In the genomic region with DNA sequence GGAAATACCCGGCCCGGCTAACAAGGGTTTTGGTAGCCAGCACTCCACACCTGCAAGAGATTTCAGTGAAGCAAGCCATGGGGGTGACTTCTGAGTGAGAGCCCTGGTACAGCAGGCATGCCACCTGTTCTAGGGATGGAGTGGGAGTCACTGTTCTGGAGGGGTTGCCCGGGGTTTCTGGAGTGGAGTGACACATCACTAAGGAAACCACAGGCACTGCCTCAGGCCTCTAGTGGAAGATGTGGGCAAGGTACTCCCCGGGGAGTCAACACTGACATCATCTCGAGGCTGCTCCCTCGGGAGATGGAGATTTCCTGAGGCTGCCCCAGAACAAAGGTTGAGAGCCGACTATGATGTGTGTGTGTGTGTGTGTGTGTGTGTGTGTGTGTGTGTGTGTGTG, we compare ENCODE assay signal across 9 mouse cellular contexts. TPM values are rescaled to one million over a fixed set of nuclear protein-coding genes. Genes with fewer than 3 reads are reported as not detected.
DNase-seq lines count a peak whose midpoint lies in the region; ATAC-seq and TF ChIP-seq lines count a peak whose summit lies in the region.
"Had no signal": no experiment of that assay in that cellular context is flagged by ENCODE, and none has a peak within 500 bp of the region (broad histone marks: within the 10 kb centered on the region; RNA-seq: fewer than 3 reads in every experiment).

No protein-coding gene starts in this region.

- DNase-seq in liver, postnatal 0 days = peak; percentile 21
- no peak for DNase-seq in liver, embryonic 11.5 days (ENCODE audit: low spot score)
- DNase-seq in frontal cortex, postnatal 36 days (ENCODE audit: low spot score in 2 of 2) = peak; percentile 58 to 63
- no peak for DNase-seq in midbrain, embryonic 10.5 days (ENCODE audit: low spot score)
- peak; percentile 48 for DNase-seq in stomach, postnatal 0 days (ENCODE audit: low spot score)
- DNase-seq in spleen, adult 12 weeks (ENCODE audit: low spot score) = no peak

- H3K9ac ChIP-seq in liver, postnatal 0 days (replicated peaks) = no peak overlapping the region
- no peak overlapping the region for H3K9ac ChIP-seq in liver, embryonic 11.5 days (ENCODE audit: low read depth, low read length)
- no peak overlapping the region for H3K9ac ChIP-seq in stomach, postnatal 0 days (ENCODE audit: low read length)

- 28% methylated on average over 7 of the region's 7 CpGs for WGBS in liver, postnatal 0 days (ENCODE audit: insufficient replicate concordance)
- 38% methylated on average over 7 of the region's 7 CpGs for WGBS in liver, embryonic 11.5 days
- 45% methylated on average over 7 of the region's 7 CpGs for WGBS in midbrain, embryonic 10.5 days
- WGBS in stomach, postnatal 0 days = 28% methylated on average over 7 of the region's 7 CpGs

- ATAC-seq in liver, postnatal 0 days = no peak
- ATAC-seq in liver, embryonic 11.5 days (replicated peaks; ENCODE audit: low FRiP score) = no peak
- peak; percentile 61 for ATAC-seq in stomach, postnatal 0 days (ENCODE audit: low FRiP score, low TSS enrichment)
- no peak for ATAC-seq in cerebellum, adult (ENCODE audit: insufficient number of reproducible peaks, low FRiP score, low TSS enrichment)
- ATAC-seq in erythroid progenitor cell, adult 5-6 weeks (replicated peaks; ENCODE audit: low FRiP score, poor library complexity, severe bottlenecking) = no peak

- no peaks in the 10 kb centered on the region for H3K4me1 ChIP-seq in liver, postnatal 0 days (ENCODE audit: insufficient read depth)
- H3K4me1 ChIP-seq in liver, embryonic 11.5 days (replicated peaks; ENCODE audit: control insufficient read depth, insufficient read depth, low read length) = no peaks in the 10 kb centered on the region
- peaks cover 49% of the 10 kb centered on the region for H3K4me1 ChIP-seq in midbrain, embryonic 10.5 days
- no peaks in the 10 kb centered on the region for H3K4me1 ChIP-seq in stomach, postnatal 0 days (replicated peaks; ENCODE audit: control insufficient read depth, insufficient read depth)

- no peak overlapping the region for H3K27ac ChIP-seq in liver, postnatal 0 days (ENCODE audit: low read depth)
- H3K27ac ChIP-seq in liver, embryonic 11.5 days (ENCODE audit: low read depth, low read length) = no peak overlapping the region
- H3K27ac ChIP-seq in midbrain, embryonic 10.5 days (replicated peaks) = no peak overlapping the region
- no peak overlapping the region for H3K27ac ChIP-seq in stomach, postnatal 0 days (replicated peaks)

- no peak overlapping the region for H3K4me3 ChIP-seq in liver, postnatal 0 days (ENCODE audit: low read depth, low read length)
- H3K4me3 ChIP-seq in liver, embryonic 11.5 days (ENCODE audit: low read depth, low read length) = no peak overlapping the region
- peak overlapping the region; percentile 67; the same call in 1 of the 2 replicates for H3K4me3 ChIP-seq in midbrain, embryonic 10.5 days
- H3K4me3 ChIP-seq in stomach, postnatal 0 days (ENCODE audit: low read depth, low read length) = no peak overlapping the region

- H3K36me3 ChIP-seq in liver, postnatal 0 days (replicated peaks; ENCODE audit: insufficient read depth, low read length) = no peaks in the 10 kb centered on the region
- no peaks in the 10 kb centered on the region for H3K36me3 ChIP-seq in liver, embryonic 11.5 days (ENCODE audit: control insufficient read depth, insufficient read depth, low read length)
- no peaks in the 10 kb centered on the region for H3K36me3 ChIP-seq in midbrain, embryonic 10.5 days
- H3K36me3 ChIP-seq in stomach, postnatal 0 days (ENCODE audit: control insufficient read depth, insufficient read depth, low read length) = no peaks in the 10 kb centered on the region

- no peak overlapping the region for H3K4me2 ChIP-seq in liver, postnatal 0 days (ENCODE audit: low read depth, low read length)
- no peak overlapping the region for H3K4me2 ChIP-seq in liver, embryonic 11.5 days
- no peak overlapping the region for H3K4me2 ChIP-seq in stomach, postnatal 0 days (replicated peaks; ENCODE audit: low read depth)

- TF ChIP-seq EP300 in liver, postnatal 0 days (IDR thresholded peaks at IDR 0.05; ENCODE audit: low read depth) = no peak
- no peak for TF ChIP-seq EP300 in stomach, postnatal 0 days (optimal IDR thresholded peaks at IDR 0.05)

- H3K27me3 ChIP-seq in liver, postnatal 0 days (ENCODE audit: insufficient read depth, low read length) = peaks cover 72% of the 10 kb centered on the region
- H3K27me3 ChIP-seq in liver, embryonic 11.5 days (replicated peaks; ENCODE audit: control insufficient read depth, insufficient read depth, low read length) = peaks cover 77% of the 10 kb centered on the region
- H3K27me3 ChIP-seq in midbrain, embryonic 10.5 days (ENCODE audit: low read depth, poor library complexity, severe bottlenecking) = peaks cover 84% of the 10 kb centered on the region
- peaks cover 9% of the 10 kb centered on the region; the same call in 1 of the 2 replicates for H3K27me3 ChIP-seq in stomach, postnatal 0 days (ENCODE audit: control insufficient read depth, insufficient read depth, low read length)

- no peaks in the 10 kb centered on the region for H3K9me3 ChIP-seq in liver, postnatal 0 days (ENCODE audit: low read length)
- H3K9me3 ChIP-seq in liver, embryonic 11.5 days (ENCODE audit: control insufficient read depth, low read length) = no peaks in the 10 kb centered on the region
- H3K9me3 ChIP-seq in midbrain, embryonic 10.5 days (replicated peaks) = no peaks in the 10 kb centered on the region
- H3K9me3 ChIP-seq in stomach, postnatal 0 days (ENCODE audit: control insufficient read depth, low read length) = no peaks in the 10 kb centered on the region

- no peak for TF ChIP-seq CTCF in liver, postnatal 0 days (IDR thresholded peaks at IDR 0.05; ENCODE audit: low read depth)
- no peak for TF ChIP-seq CTCF in stomach, postnatal 0 days (IDR thresholded peaks at IDR 0.05; ENCODE audit: low read depth)

RNA-seq across cellular contexts. Expression of a gene that starts 3.4 kb away (rescaled TPM):
- not detected in 2 replicates for polyA plus RNA-seq in liver, postnatal 0 days (2015; fragmentation: Nextera tagmentation; extraction: Ambion mirVana)
- not detected in 2 replicates for polyA plus RNA-seq in liver, embryonic 11.5 days (2014; fragmentation: Nextera tagmentation; extraction: Ambion mirVana)
- polyA plus RNA-seq in midbrain, embryonic 10.5 days (2016; fragmentation: Nextera tagmentation; extraction: Ambion mirVana) = 7.3 and 11.2 TPM in 2 replicates
- 0.92 and 0.95 TPM in 2 replicates for polyA plus RNA-seq in stomach, postnatal 0 days (2015; fragmentation: Nextera tagmentation; extraction: Ambion mirVana)
- not detected in 2 replicates for total RNA-seq in erythroid progenitor cell, adult 5-6 weeks (2015; ENCODE audit: low replicate concordance)
- not detected in 2 replicates for total RNA-seq in erythroid progenitor cell, adult 5-6 weeks (2017; ENCODE audit: low replicate concordance)

RNA-seq across cellular contexts. Expression of a gene that starts 4.9 kb away (rescaled TPM):
- 23.6 and 24.1 TPM in 2 replicates for polyA plus RNA-seq in liver, postnatal 0 days (2015; fragmentation: Nextera tagmentation; extraction: Ambion mirVana)
- polyA plus RNA-seq in liver, embryonic 11.5 days (2014; fragmentation: Nextera tagmentation; extraction: Ambion mirVana) = 37.2 and 42.5 TPM in 2 replicates
- 41.7 and 47.2 TPM in 2 replicates for polyA plus RNA-seq in midbrain, embryonic 10.5 days (2016; fragmentation: Nextera tagmentation; extraction: Ambion mirVana)
- polyA plus RNA-seq in stomach, postnatal 0 days (2015; fragmentation: Nextera tagmentation; extraction: Ambion mirVana) = 31.3 and 31.9 TPM in 2 replicates
- 8.8 and 28.8 TPM in 2 replicates for total RNA-seq in erythroid progenitor cell, adult 5-6 weeks (2015; ENCODE audit: low replicate concordance)
- 4.2 and 8.1 TPM in 2 replicates for total RNA-seq in erythroid progenitor cell, adult 5-6 weeks (2017; ENCODE audit: low replicate concordance)

RNA-seq across cellular contexts. Expression of a gene that starts 25.0 kb away (rescaled TPM):
- not detected in 2 replicates for polyA plus RNA-seq in liver, postnatal 0 days (2015; fragmentation: Nextera tagmentation; extraction: Ambion mirVana)
- not detected in 2 replicates for polyA plus RNA-seq in liver, embryonic 11.5 days (2014; fragmentation: Nextera tagmentation; extraction: Ambion mirVana)
- polyA plus RNA-seq in midbrain, embryonic 10.5 days (2016; fragmentation: Nextera tagmentation; extraction: Ambion mirVana) = not detected in 2 replicates
- not detected in 2 replicates for polyA plus RNA-seq in stomach, postnatal 0 days (2015; fragmentation: Nextera tagmentation; extraction: Ambion mirVana)
- not detected in 2 replicates for total RNA-seq in erythroid progenitor cell, adult 5-6 weeks (2015; ENCODE audit: low replicate concordance)
- total RNA-seq in erythroid progenitor cell, adult 5-6 weeks (2017; ENCODE audit: low replicate concordance) = not detected in 2 replicates
- polyA plus RNA-seq: limb, embryonic 11.5 days had no signal

RNA-seq across cellular contexts. Expression of a gene that starts 50.4 kb away (rescaled TPM):
- polyA plus RNA-seq in liver, postnatal 0 days (2015; fragmentation: Nextera tagmentation; extraction: Ambion mirVana) = not detected in 2 replicates
- not detected in 2 replicates for polyA plus RNA-seq in liver, embryonic 11.5 days (2014; fragmentation: Nextera tagmentation; extraction: Ambion mirVana)
- not detected in 2 replicates for polyA plus RNA-seq in midbrain, embryonic 10.5 days (2016; fragmentation: Nextera tagmentation; extraction: Ambion mirVana)
- polyA plus RNA-seq in stomach, postnatal 0 days (2015; fragmentation: Nextera tagmentation; extraction: Ambion mirVana) = not detected in 2 replicates
- total RNA-seq in erythroid progenitor cell, adult 5-6 weeks (2015; ENCODE audit: low replicate concordance) = not detected in 2 replicates
- total RNA-seq in erythroid progenitor cell, adult 5-6 weeks (2017; ENCODE audit: low replicate concordance) = not detected in 2 replicates
- polyA plus RNA-seq: limb, embryonic 11.5 days had no signal

RNA-seq across cellular contexts. Expression of a gene that starts 50.5 kb away (rescaled TPM):
- polyA plus RNA-seq in liver, postnatal 0 days (2015; fragmentation: Nextera tagmentation; extraction: Ambion mirVana) = not detected in 2 replicates
- polyA plus RNA-seq in liver, embryonic 11.5 days (2014; fragmentation: Nextera tagmentation; extraction: Ambion mirVana) = not detected in 2 replicates
- not detected in 2 replicates for polyA plus RNA-seq in midbrain, embryonic 10.5 days (2016; fragmentation: Nextera tagmentation; extraction: Ambion mirVana)
- not detected in 2 replicates for polyA plus RNA-seq in stomach, postnatal 0 days (2015; fragmentation: Nextera tagmentation; extraction: Ambion mirVana)
- not detected in 2 replicates for total RNA-seq in erythroid progenitor cell, adult 5-6 weeks (2015; ENCODE audit: low replicate concordance)
- total RNA-seq in erythroid progenitor cell, adult 5-6 weeks (2017; ENCODE audit: low replicate concordance) = not detected in 2 replicates
- polyA plus RNA-seq: limb, embryonic 11.5 days had no signal

Comparison
In these comparisons a context has a peak if more than half of its experiments do, and no peak if none do; other contexts are left out.
1. DNase-seq: peak in liver, postnatal 0 days (single experiment), frontal cortex, postnatal 36 days (2 of 2) and stomach, postnatal 0 days (single experiment); none in liver, embryonic 11.5 days (single experiment), midbrain, embryonic 10.5 days (single experiment) and spleen, adult 12 weeks (single experiment).